Mouse (Mus musculus) ovary, adult 18-20 months (tissue): Measurements from ENCODE around the gene Olfr148.

Experiments
- DNase-seq: peaks from one replicate; pipeline ENCODE4 v3.0.0; 2022; ENCODE audit warnings: low spot score, mixed read lengths

Gene Olfr148

GRCm38 (mm10) chr9:39610355-39610754 is at the start of gene Olfr148:
Gene Olfr148 (plus strand): TSS chr9:39610655.
- no peak for DNase-seq

- no peak for DNase-seq
Measured at GRCm38 (mm10) chr9:39575469-39575868, 35.0 kb upstream of the Olfr148 start, which contains the start of gene Olfr959. Gene Olfr959 (minus strand): TSS chr9:39575569.

GRCm38 (mm10) chr9:39577050-39577449 is 33.4 kb upstream of the Olfr148 start:
- DNase-seq: no peak

GRCm38 (mm10) chr9:39602536-39603332 is 7.7 kb upstream of the Olfr148 start:
- no peak for DNase-seq

GRCm38 (mm10) chr9:39603333-39603845 is 7.1 kb upstream of the Olfr148 start:
- DNase-seq: no peak

- no peak for DNase-seq
Measured at GRCm38 (mm10) chr9:39603999-39604453, 6.4 kb upstream of the Olfr148 start, which contains the start of gene AW551984. Gene AW551984 (minus strand): TSS chr9:39604403.

- DNase-seq: no peak
Measured at GRCm38 (mm10) chr9:39608497-39608896, 2.0 kb upstream of the Olfr148 start.

- DNase-seq: no peak
Measured at GRCm38 (mm10) chr9:39611953-39612352, 1.5 kb downstream of the Olfr148 start.

GRCm38 (mm10) chr9:39621073-39621472 is 10.6 kb downstream of the Olfr148 start, which contains the start of gene Olfr960:
Gene Olfr960 (plus strand): TSS chr9:39621373.
- no peak for DNase-seq

GRCm38 (mm10) chr9:39623783-39624182 is 13.3 kb downstream of the Olfr148 start:
- no peak for DNase-seq

GRCm38 (mm10) chr9:39624711-39625110 is 14.3 kb downstream of the Olfr148 start:
- DNase-seq: no peak

GRCm38 (mm10) chr9:39629069-39629468 is 18.6 kb downstream of the Olfr148 start:
- no peak for DNase-seq

GRCm38 (mm10) chr9:39633913-39634594 is 23.6 kb downstream of the Olfr148 start:
- no peak for DNase-seq

GRCm38 (mm10) chr9:39644785-39645184 is 34.3 kb downstream of the Olfr148 start, which contains the start of gene Olfr961:
Gene Olfr961 (plus strand): TSS chr9:39645085.
- DNase-seq: no peak

- DNase-seq: no peak
Measured at GRCm38 (mm10) chr9:39647382-39647781, 36.9 kb downstream of the Olfr148 start.

- DNase-seq: no peak
Measured at GRCm38 (mm10) chr9:39654756-39655396, 44.4 kb downstream of the Olfr148 start.
